Mouse (Mus musculus) adrenal gland, adult 2 months (tissue): ENCODE measurements around the gene H2afy2. TPM values are rescaled to one million over a fixed set of nuclear protein-coding genes. Genes with fewer than 3 reads are reported as not detected.
A peak's percentile ranks its signal among the peaks of the same experiment; 100 is the strongest.

Source experiments
- DNase-seq: peaks from one replicate; pipeline ENCODE4 v3.0.0; 2021
- polyA plus RNA-seq: library from polyadenylated mRNA; depleted of rRNA; stranded (reverse); fragments of >200 nt; gene quantifications from 2 replicates; pipeline ENCODE4 v1.2.3, GENCODE M21; 2012
- total RNA-seq, 2 experiments: library from RNA; stranded (reverse); gene quantifications; 2 replicates each; pipeline ENCODE4 v1.2.3; 2021

Gene H2afy2
- total and polyA plus RNA-seq, 3 experiments, result 4.2 to 10.5 (median 5.9) TPM

GRCm38 (mm10) chr10:61784414-61784813 lies 467 bp upstream of the H2afy2 start:
- DNase-seq, result peak; percentile 17

- peak; percentile 82 for DNase-seq
Observed at GRCm38 (mm10) chr10:61782799-61783611, 942 bp downstream of the H2afy2 start.

- no peak for DNase-seq
Observed at GRCm38 (mm10) chr10:61781461-61782128, 2.4 kb downstream of the H2afy2 start.

- no peak for DNase-seq
Observed at GRCm38 (mm10) chr10:61766806-61767205, 17.1 kb downstream of the H2afy2 start.

GRCm38 (mm10) chr10:61765558-61765957 lies 18.4 kb downstream of the H2afy2 start:
- DNase-seq, result no peak

GRCm38 (mm10) chr10:61764689-61765088 lies 19.3 kb downstream of the H2afy2 start:
- DNase-seq, result no peak

DNA sequence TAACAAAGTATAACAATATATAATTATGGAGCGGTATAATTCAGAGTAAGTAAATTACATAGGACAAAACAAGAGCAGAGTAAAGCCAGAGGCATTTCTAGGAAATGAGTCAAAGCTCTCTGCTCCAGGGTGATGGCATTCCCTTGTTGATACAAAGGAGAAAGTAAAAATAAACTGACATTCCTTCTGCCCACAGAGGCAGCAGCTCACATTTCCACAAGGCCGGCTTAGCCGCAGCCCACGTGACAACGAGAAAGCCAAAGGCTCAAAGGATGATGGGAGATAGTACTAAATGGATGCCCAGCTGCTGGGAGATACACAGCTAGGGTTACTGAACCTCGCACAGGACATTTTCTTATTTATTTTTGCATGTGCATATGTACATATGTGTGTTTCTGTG lies 24.1 kb downstream of the H2afy2 start:
- DNase-seq, result peak; percentile 50

- no peak for DNase-seq
Observed at GRCm38 (mm10) chr10:61758904-61759303, 25.0 kb downstream of the H2afy2 start.

DNA sequence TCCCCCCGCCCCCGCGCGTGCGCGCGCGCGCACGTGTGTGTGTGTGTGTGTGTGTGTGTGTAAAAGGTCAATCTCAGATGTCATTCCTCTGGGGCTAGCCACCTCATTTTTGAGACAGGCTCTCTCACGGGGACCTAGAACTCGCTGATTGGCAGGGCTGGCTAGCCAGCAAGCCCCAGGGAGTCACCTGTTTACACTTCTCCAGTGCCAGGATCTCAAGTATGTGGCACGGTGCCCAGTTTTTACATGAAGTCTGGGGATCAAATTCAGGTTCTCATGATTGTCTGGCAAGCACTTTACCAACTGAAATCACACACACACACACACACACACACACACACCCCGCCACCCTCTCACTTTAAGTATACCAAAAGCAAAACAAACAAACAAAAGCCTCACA lies 26.9 kb downstream of the H2afy2 start:
- no peak for DNase-seq

GRCm38 (mm10) chr10:61753071-61753470 lies 30.9 kb downstream of the H2afy2 start:
- no peak for DNase-seq

GRCm38 (mm10) chr10:61751534-61752219 lies 32.3 kb downstream of the H2afy2 start:
- DNase-seq, result peak; percentile 52

DNA sequence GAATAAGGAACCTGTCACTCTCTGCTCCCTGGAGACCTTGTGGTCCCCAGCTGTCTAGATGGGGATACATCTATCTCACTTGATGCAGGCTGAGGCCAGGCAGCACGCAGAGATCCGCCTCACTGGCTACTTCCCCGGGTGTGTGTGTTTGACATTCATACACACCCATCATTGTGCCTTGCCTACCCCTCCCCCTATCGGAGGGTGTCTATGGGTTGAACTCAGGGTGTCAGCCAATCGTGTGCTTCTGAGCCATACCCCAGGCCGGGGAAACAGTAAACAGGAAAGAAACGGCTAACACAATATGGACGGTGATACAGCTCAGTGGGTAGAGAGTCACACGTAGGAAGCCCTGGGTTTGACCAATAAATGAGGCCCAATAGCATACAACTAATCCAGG lies 33.9 kb downstream of the H2afy2 start:
- no peak for DNase-seq

GRCm38 (mm10) chr10:61747302-61747701 lies 36.6 kb downstream of the H2afy2 start:
- DNase-seq, result no peak

- DNase-seq, result no peak
Observed at GRCm38 (mm10) chr10:61745133-61745532, 38.8 kb downstream of the H2afy2 start.

DNA sequence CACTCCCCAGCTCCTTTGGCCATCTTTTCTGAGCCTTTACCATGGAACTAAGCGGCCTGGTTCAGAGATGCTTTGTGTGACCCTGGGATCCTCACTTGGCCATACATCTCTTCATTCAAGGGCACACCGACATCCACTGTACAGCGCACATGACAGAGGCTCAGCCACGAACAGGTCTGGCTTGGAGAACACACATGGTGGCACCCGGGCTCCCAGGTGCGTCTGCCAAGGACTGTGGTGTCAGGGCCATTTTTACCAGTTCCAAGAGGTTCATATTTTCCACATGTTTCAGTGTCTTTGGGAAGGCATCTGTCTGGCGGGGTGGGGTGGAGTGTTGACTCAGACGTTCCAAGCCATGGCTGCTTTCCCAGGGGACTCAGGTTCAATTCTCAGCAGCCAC lies 41.6 kb downstream of the H2afy2 start:
- DNase-seq, result peak; percentile 56

DNA sequence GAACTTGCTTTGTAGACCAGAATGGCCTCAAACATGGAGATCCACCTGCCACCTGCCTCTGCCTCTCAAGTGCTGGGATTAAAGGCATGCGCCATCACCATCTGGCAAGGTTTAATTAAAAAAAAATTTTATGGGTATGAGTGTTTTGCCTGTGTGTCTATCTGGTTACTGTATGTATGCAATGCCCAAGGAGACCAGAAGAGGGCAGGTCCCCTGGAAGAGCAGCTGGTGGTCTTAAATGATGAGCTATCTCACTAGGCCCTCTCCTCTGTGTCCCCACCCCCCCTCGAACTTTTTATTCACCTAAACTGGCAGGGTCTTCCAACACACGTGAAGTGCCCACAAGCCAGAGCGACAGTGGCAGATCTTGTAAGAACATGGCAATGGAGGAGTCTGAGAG lies 42.1 kb downstream of the H2afy2 start:
- no peak for DNase-seq

GRCm38 (mm10) chr10:61741306-61741705 lies 42.6 kb downstream of the H2afy2 start:
- peak; percentile 78 for DNase-seq

DNA sequence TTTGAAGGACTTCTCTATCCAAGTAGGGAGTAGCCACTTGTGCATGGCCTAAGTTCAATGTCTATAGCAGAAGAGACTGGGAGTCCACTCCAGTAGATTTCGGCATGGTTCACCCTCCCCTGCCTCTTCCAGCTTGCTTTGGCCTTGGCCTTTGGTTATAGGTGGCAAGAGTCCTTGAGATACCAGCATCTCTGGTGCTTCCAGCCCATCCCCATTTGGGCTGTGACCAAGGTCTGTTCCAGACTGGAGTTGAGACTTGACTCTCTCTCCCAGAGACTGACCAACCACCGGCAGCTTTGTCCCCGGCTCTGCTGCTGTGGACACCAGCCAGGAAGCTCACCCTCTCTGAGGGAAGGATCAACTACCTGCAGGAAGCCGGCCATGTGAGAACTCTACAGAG lies 45.8 kb downstream of the H2afy2 start:
- peak; percentile 74 for DNase-seq

DNA sequence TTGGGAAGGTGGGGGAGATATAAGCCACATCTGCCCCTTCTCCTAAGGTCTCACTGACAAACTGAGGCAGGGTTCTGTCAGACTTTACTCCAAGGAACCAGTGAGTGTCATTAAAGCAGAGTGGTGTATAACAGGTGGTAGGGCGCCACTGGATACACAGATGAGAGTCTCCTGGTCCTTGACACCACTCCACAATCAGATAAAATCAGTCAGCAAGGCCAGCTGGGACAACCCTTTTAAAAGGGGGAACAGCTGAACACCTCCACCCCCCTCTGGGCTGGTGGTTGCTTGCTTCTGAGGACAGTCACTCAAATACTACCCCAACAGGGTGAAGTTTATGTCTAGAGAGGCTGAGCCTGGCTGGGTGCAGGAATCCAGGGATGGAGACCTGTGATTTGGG lies 46.4 kb downstream of the H2afy2 start:
- DNase-seq, result no peak

GRCm38 (mm10) chr10:61736671-61737078 lies 47.3 kb downstream of the H2afy2 start:
- no peak for DNase-seq

- peak; percentile 50 for DNase-seq
Observed at GRCm38 (mm10) chr10:61734377-61734776, 49.6 kb downstream of the H2afy2 start.

- DNase-seq, result no peak
Observed at GRCm38 (mm10) chr10:61730171-61730570, 53.8 kb downstream of the H2afy2 start.

GRCm38 (mm10) chr10:61729181-61729580 lies 54.8 kb downstream of the H2afy2 start:
- no peak for DNase-seq
